Mouse (Mus musculus) lung, embryonic 16.5 days (tissue): ENCODE results near the gene Plch2. TPM values are rescaled to one million over a fixed set of nuclear protein-coding genes. Genes with fewer than 3 reads are reported as not detected.

Source experiments
- ATAC-seq: fragments of 200-750 bp; cut with Nextera tagmentation; 2 replicates; pipeline ENCODE4 v1.8.0; 2017; ENCODE audit warnings: low read depth, mild to moderate bottlenecking, moderate library complexity
- H3K27ac ChIP-seq: fragments of 300-500 bp; sonication (generic); 2 replicates; pipeline ENCODE4 v1.5.1; 2014; ENCODE audit warnings: mild to moderate bottlenecking, control low read depth, low read length
- H3K27me3 ChIP-seq: fragments of 300-500 bp; sonication (generic); 2 replicates; pipeline ENCODE4 v1.6.1; 2014; ENCODE audit warnings: low read depth, low read length, mixed read lengths; ENCODE audit not compliant: control insufficient read depth, insufficient read depth
- H3K36me3 ChIP-seq: fragments of 300-500 bp; sonication (generic); 2 replicates; pipeline ENCODE4 v1.6.1; 2014; ENCODE audit warnings: low read length; ENCODE audit not compliant: control insufficient read depth, insufficient read depth
- H3K4me1 ChIP-seq: fragments of 300-500 bp; sonication (generic); replicated peaks from 2 replicates; pipeline ENCODE4 v1.6.1; 2014; ENCODE audit warnings: low read length, mixed read lengths; ENCODE audit not compliant: control insufficient read depth, insufficient read depth
- H3K4me2 ChIP-seq: fragments of 300-500 bp; sonication (generic); 2 replicates; pipeline ENCODE4 v1.6.1; 2014; ENCODE audit warnings: low read depth, low read length, control low read depth
- H3K4me3 ChIP-seq: fragments of 300-500 bp; sonication (generic); 2 replicates; pipeline ENCODE4 v1.5.1; 2014; ENCODE audit warnings: mild to moderate bottlenecking, low read length, control low read depth
- H3K9ac ChIP-seq: fragments of 300-500 bp; sonication (generic); 2 replicates; pipeline ENCODE4 v1.6.1; 2014; ENCODE audit warnings: low read length, control low read depth
- H3K9me3 ChIP-seq: fragments of 300-500 bp; sonication (generic); 2 replicates; pipeline ENCODE4 v1.6.1; 2016; ENCODE audit warnings: low read length; ENCODE audit not compliant: control insufficient read depth
- WGBS: fragments of 180-500 bp; shearing (Covaris S2); extraction: QIAGEN DNeasy Blood & Tissue Kit; methylation state at CpG from one replicate; pipeline ENCODE4 v1.1.7; 2014; 5-methylcytosine and 5-hydroxymethylcytosine counted together
- polyA plus RNA-seq: library from polyadenylated mRNA; unstranded; fragments of >200 nt; fragmentation: Nextera tagmentation; extraction: Ambion mirVana; gene quantifications from 2 replicates; pipeline ENCODE4 v1.2.1, GENCODE M21; 2015

The Plch2 gene
- 11.4 and 14.9 TPM in 2 replicates for polyA plus RNA-seq

DNA sequence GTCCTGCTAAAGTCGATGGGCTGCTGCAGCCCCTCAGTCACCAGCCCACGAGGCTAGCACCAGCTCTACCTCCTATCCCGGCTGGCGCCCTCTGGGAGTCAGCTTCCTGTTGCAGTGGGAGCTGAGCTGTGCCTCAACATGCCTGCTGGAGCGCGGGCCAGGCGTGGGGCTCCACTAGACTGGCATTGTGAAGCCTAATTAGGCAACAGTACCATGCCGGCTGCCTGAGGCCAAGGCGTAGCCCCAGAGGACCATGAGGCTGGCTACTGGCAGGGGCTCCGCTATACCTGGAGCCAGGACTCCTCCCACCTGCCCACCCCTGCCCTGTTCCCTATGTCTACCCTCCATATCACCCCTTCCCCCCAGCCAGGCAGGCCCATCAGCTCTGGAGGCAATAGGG is at the start of gene Plch2:
Gene Plch2 (minus strand): TSS at position 61 of the 400 bp plus-strand sequence.
- no peaks in the 10 kb centered on the region for H3K36me3 ChIP-seq
- H3K4me2 ChIP-seq: no peak within 1 kb of the TSS
- no peaks in the 10 kb centered on the region for H3K27me3 ChIP-seq
- no peak for ATAC-seq
- 69% methylated on average over 10 of the region's 10 CpGs for WGBS
- no peak within 1 kb of the TSS for H3K27ac ChIP-seq
- H3K4me1 ChIP-seq: peaks cover 8% of the 10 kb centered on the region; the same call in 1 of the 2 replicates
- H3K9me3 ChIP-seq: no peaks in the 10 kb centered on the region
- H3K4me3 ChIP-seq: no peak within 1 kb of the TSS
- H3K9ac ChIP-seq: 0 out of 2 replicates have a peak within 1 kb of the TSS, but pooled peaks have one; percentile 12

DNA sequence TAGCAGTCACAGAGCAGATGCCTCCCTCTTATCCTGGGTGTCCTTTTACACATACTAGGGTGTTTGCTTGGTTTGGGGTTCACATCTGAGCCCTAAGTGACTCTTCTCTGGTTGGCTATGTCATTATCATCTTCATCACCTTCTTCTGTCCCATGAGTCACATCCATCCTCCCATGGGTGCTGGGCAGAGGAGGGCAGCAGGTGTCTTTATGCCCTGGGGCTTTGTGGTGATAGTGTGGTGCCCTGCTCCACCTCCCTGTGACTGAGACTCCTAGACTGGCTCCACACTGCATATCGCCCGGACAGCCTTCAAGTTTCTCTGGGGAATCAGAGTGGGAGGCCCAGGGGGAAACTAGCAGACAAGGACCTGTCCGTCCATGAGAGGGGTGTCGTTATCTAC is 42.0 kb upstream of the Plch2 start:
- Histone ChIP-seq H3K36me3 (no peaks in the 10 kb centered on the region), H3K9ac (no peak overlapping the region), H3K9me3 (no peaks in the 10 kb centered on the region), H3K27ac (no peak overlapping the region), H3K4me1 (peaks cover 4% of the 10 kb centered on the region), H3K4me2 (no peak overlapping the region), H3K4me3 (no peak overlapping the region), H3K27me3 (no peaks in the 10 kb centered on the region)
- no peak for ATAC-seq
- 61% methylated on average over 4 of the region's 4 CpGs for WGBS

- H3K36me3 ChIP-seq: no peaks in the 10 kb centered on the region
- 77% methylated on average over 6 of the region's 6 CpGs for WGBS
- ATAC-seq: no peak
- no peak overlapping the region for H3K27ac ChIP-seq
- no peak overlapping the region for H3K4me3 ChIP-seq
- H3K4me1 ChIP-seq: peaks cover 4% of the 10 kb centered on the region
- no peaks in the 10 kb centered on the region for H3K27me3 ChIP-seq
- H3K9ac ChIP-seq: no peak overlapping the region
- H3K9me3 ChIP-seq: no peaks in the 10 kb centered on the region
- no peak overlapping the region for H3K4me2 ChIP-seq
These were observed 40.9 kb upstream of the Plch2 start for GRCm38 (mm10) chr4:155097452-155097851.

DNA sequence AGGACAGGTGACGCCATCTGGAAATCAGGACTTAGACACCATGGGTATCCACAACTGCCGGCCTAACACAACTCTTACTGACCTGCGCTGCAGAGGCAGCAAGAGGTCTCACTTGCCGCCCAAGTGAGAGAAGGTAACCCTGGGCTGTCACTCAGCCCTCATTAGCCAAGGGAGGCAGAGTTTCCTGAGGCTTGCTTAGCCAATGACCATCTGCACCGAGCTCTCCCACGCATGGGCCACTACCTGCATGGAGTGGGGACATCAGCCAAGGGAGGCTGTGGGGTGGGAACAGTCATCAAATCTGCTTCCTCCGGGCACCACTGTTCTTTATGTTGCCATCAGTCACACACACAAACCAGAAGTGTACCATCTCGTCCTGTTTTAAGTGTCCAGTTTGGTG is 39.4 kb upstream of the Plch2 start:
- H3K9ac ChIP-seq: no peak overlapping the region
- H3K27ac ChIP-seq: no peak overlapping the region
- H3K4me3 ChIP-seq: no peak overlapping the region
- peaks cover 4% of the 10 kb centered on the region for H3K4me1 ChIP-seq
- WGBS: 75% methylated on average over 8 of the region's 8 CpGs
- H3K36me3 ChIP-seq: no peaks in the 10 kb centered on the region
- no peaks in the 10 kb centered on the region for H3K27me3 ChIP-seq
- no peaks in the 10 kb centered on the region for H3K9me3 ChIP-seq
- no peak for ATAC-seq
- no peak overlapping the region for H3K4me2 ChIP-seq

DNA sequence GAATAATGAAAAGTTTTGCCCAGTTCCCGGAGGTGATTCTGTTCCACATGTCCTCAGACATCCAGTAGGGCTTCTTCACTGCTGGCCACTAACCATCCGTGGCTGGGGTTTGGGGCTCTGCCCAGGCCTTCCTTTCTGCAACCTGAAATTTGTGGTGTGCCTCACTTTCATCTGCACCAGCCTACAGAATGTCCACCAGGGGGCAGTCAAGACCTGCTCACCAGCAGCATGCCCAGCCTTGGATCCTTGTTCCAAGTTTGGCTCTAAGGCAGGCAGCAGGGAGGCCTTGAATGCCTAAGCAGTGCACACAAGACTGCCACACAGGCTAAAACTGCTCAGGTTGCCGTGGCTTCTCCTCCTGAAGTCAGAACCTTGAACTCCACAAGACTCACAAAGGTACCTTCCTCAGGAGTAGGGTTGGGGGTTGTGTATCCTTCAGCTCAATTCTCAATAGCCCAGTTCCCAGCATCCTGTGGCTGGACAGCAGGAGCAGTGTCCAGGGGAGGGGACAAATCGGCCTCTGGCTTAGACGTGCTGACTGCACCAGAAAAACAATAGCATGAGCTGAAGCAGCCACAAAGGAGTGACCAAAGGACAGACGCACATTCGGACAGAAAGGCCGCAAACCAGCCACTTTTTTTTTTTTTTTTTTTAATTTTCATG is 38.8 kb upstream of the Plch2 start:
- H3K27ac ChIP-seq: no peak overlapping the region
- H3K4me1 ChIP-seq: peaks cover 4% of the 10 kb centered on the region
- WGBS: 38% methylated on average over 8 of the region's 8 CpGs
- no peaks in the 10 kb centered on the region for H3K27me3 ChIP-seq
- H3K36me3 ChIP-seq: no peaks in the 10 kb centered on the region
- H3K9ac ChIP-seq: peak overlapping the region; percentile 35; the same call in 1 of the 2 replicates
- no peaks in the 10 kb centered on the region for H3K9me3 ChIP-seq
- no peak overlapping the region for H3K4me3 ChIP-seq
- H3K4me2 ChIP-seq: no peak overlapping the region
- peak; percentile 84 for ATAC-seq

DNA sequence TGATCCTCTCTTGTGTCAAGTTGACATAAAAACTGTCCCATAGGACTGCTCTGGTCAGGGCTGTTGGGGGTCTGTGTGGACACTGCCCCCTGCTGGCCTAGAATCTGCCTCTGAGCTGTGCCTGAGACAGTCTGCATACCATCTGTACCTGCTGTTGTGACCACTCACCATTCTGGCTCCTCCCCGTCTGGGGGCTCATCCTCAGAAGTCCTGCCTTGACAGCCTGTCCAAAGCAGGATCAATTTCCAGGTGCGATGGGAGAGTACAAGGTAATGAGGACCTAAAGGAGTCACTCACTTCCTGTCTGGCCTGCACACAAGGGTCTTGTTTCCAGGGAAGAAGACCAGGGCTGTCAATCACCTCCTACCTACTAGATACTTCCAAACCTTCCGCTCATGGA is 38.0 kb upstream of the Plch2 start:
- H3K4me1 ChIP-seq: peaks cover 4% of the 10 kb centered on the region
- H3K36me3 ChIP-seq: no peaks in the 10 kb centered on the region
- H3K4me2 ChIP-seq: no peak overlapping the region
- 49% methylated on average over 3 of the region's 3 CpGs for WGBS
- H3K9ac ChIP-seq: no peak overlapping the region
- no peaks in the 10 kb centered on the region for H3K9me3 ChIP-seq
- peak; percentile 49 for ATAC-seq
- no peak overlapping the region for H3K4me3 ChIP-seq
- no peak overlapping the region for H3K27ac ChIP-seq
- H3K27me3 ChIP-seq: no peaks in the 10 kb centered on the region

DNA sequence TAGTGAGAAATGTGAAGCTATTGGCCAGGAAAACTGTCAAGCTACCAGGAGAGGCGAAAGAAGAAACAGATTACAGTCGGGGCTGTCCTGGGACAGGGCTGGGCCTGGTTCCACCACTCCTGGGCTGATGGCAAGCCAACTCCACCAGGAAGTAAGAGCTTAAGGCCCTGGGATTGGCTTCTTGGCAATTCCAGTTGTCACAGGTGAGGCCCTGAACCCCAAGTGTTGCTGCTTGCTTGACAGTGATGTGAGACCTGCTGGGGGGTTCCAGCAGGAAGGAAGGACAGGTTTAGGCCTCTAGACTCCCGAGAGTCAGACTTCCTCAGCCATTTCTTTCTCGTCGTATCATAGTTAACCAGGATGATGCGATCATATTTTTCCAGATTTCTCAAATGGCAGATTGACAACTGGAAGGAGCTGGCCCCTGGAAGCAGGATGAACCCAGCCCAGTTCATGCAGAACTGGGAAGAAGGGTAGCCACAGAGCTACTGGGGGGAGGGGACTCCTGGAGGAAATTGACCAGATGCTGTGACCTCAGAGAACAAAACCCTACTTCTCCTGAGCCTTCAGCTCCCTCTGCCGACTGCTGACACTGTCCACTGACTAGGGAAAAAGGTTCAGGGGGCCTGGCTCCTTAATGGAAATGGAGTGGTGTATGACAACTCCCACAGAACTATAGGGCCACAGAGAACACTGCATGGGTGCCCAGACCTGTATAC is 37.0 kb upstream of the Plch2 start:
- Histone ChIP-seq H3K27me3 (no peaks in the 10 kb centered on the region), H3K4me1 (peaks cover 4% of the 10 kb centered on the region), H3K4me2 (no peak overlapping the region), H3K4me3 (no peak overlapping the region), H3K27ac (no peak overlapping the region), H3K9ac (no peak overlapping the region), H3K36me3 (no peaks in the 10 kb centered on the region), H3K9me3 (no peaks in the 10 kb centered on the region)
- 78% methylated on average over 7 of the region's 7 CpGs for WGBS
- ATAC-seq: no peak

- H3K27ac ChIP-seq: no peak overlapping the region
- 91% methylated on average over 19 of the region's 19 CpGs for WGBS
These were observed 36.3 kb upstream of the Plch2 start for GRCm38 (mm10) chr4:155092718-155093430.

More at GRCm38 (mm10) chr4:155092718-155093430, 36.3 kb upstream of the Plch2 start:
- Histone ChIP-seq H3K4me2 (no peak overlapping the region), H3K4me3 (no peak overlapping the region), H3K27me3 (no peaks in the 10 kb centered on the region), H3K9ac (no peak overlapping the region), H3K9me3 (no peaks in the 10 kb centered on the region), H3K4me1 (peaks cover 4% of the 10 kb centered on the region), H3K36me3 (no peaks in the 10 kb centered on the region)
- ATAC-seq: no peak
